Mouse (Mus musculus): ENCODE results near the gene Traf3ip1. TPM values are rescaled to one million over a fixed set of nuclear protein-coding genes. Genes with fewer than 3 reads are reported as not detected.

Gene Traf3ip1
- polyA plus RNA-seq, 1 experiment, result 20.1 TPM

DNA sequence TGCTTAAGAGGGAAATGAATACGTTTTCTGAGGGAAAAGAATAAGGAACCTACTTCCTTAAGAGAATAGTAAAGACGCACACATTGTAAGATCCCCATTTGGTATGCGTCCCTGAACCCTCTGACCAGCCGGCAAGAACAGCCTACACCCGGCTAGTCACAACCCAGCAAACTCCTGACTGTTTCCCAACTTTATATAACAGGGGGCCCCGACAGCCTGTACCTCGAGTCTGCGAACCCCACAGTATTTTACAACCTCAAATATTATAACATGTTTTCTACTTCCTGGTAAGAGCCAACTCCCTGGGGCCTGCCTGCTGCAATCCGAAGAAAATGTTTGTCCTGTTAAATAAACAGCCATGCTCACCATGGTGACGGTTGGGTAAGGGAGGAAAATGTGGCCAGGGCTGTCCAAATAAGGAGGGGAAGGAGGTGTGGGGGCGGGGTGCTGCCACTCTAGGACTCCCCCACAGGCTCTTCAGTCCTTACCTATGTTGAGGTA, 38.1 kb upstream of the Traf3ip1 start:
- TF ChIP-seq CTCF (IDR thresholded peaks at IDR 0.05; ENCODE audit: borderline replicate concordance, extremely low read depth, insufficient read depth, insufficient read length) (no peak), POLR2A (IDR thresholded peaks at IDR 0.05; ENCODE audit: borderline replicate concordance, extremely low read depth, insufficient read depth, insufficient read length, poor library complexity, severe bottlenecking) (no peak)
- DNase-seq (ENCODE audit: low read depth), result peak; percentile 73

DNA sequence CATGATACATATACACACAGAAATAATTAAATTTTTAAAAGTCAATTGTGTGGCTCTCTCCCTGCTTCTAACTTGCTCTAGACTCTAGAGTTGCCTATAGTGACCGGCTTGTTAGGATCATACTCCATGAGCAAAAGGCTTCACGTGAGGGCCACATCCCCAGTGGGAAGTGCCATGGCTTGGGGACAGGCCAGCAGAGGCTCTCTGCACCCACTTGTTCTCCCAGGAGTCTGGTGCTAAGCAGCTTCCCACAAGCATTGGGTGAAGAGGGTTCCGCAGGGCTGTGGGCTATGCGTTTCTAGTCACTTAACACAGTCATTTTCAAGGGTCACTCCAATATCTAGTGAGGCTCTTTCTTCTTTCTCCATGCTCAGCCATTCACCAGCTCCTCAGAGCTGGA, 37.3 kb upstream of the Traf3ip1 start:
- DNase-seq (ENCODE audit: low read depth), result no peak
- TF ChIP-seq POLR2A (IDR thresholded peaks at IDR 0.05; ENCODE audit: borderline replicate concordance, extremely low read depth, insufficient read depth, insufficient read length, poor library complexity, severe bottlenecking) (no peak), CTCF (IDR thresholded peaks at IDR 0.05; ENCODE audit: borderline replicate concordance, extremely low read depth, insufficient read depth, insufficient read length) (no peak)

DNA sequence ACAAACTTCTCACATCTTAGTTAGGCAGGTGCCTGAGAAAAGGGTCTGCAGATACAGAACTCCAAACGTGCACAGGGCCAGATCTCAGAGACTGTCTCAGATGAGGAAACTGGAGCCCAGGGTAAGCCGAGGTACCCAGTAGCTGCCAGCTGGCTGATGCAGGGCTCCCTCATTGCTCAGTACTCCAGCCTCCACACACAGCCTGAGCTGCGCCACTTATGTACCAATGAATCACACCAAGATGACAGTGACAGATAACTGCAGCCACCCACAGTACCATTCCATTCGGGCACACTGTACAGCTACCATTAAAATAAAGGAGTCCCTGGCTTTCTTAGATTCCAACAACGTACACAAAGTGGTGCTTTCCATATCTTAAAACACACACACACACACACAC, 36.7 kb upstream of the Traf3ip1 start:
- no peak for DNase-seq (ENCODE audit: low read depth)
- TF ChIP-seq POLR2A (IDR thresholded peaks at IDR 0.05; ENCODE audit: borderline replicate concordance, extremely low read depth, insufficient read depth, insufficient read length, poor library complexity, severe bottlenecking), result no peak
- no peak for TF ChIP-seq CTCF (IDR thresholded peaks at IDR 0.05; ENCODE audit: borderline replicate concordance, extremely low read depth, insufficient read depth, insufficient read length)

DNA sequence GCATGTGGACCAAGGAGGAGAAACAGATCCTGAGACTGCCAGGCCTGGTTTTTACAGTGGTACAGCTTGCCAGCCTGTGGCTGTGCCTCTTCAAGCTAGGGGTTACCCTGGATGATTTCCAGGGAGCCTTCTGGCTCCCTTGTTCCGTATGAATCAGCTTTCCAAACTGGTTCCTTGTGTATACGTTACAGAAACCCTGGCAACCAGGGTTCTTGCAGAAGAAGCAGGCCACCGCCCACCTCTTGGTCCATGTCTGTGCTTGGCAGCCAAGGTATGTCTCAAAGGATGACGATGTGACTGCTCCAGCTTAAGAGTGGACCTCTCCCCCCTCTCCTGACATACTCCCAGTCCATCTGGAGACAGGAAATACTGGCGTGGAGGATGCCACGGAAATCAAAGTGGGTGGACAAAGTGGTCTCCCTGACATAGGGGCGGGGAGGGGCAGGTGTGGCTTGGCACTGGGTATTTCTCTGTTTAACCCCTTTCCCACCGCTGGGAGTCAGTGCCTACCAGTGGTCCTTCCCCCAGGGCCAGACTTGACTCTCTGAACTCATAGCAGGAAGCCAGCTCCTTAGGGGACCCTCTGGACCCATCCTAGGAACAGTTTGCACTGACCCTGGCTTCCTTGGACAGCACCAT, 36.1 kb upstream of the Traf3ip1 start:
- TF ChIP-seq POLR2A (IDR thresholded peaks at IDR 0.05; ENCODE audit: borderline replicate concordance, extremely low read depth, insufficient read depth, insufficient read length, poor library complexity, severe bottlenecking), result no peak
- TF ChIP-seq CTCF (IDR thresholded peaks at IDR 0.05; ENCODE audit: borderline replicate concordance, extremely low read depth, insufficient read depth, insufficient read length), result no peak
- DNase-seq (ENCODE audit: low read depth), result peak; percentile 91

DNA sequence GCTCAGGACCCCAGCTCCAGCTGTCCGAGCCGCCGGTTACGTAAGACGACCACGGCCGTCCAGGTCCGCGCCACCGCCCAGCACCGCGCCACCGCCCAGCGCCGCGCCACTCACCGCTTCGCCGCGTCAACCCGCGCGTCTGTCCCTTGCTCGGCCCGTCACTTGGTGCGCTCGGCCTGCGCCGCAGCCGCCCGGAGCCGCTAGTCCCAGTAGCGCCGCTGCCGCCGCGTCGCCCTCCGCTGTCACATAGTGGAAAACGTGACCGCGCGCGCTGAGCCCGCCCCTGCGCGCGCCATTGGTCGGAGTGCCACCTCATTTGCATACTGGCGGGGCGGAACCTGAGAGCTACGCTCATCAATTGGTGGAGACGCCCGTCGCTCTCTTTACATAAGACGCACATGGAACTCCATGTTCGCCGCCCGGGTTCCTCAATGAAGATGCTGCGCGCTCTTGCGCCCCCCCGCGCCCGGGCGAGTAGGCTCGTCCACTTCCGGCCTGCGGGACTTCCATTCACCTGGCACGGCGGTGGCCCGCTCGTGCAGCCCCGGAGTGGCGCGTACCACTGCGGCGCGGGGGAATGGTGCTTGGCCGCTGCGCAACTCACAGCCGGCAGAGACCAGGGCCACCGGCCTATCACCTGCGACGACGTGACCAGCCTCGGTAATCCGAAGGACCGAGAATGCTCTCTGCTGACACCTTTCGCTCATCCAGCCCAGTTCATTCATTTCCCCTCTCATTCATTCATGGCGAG, 35.2 kb upstream of the Traf3ip1 start, which contains the start of gene Per2:
Gene Per2 (minus strand): TSS at position 266 of the 751 bp plus-strand sequence.
- DNase-seq (ENCODE audit: low read depth), result peak; percentile 100
- 0 out of 2 replicates have a peak, but pooled peaks have one; percentile 45 for TF ChIP-seq POLR2A (IDR thresholded peaks at IDR 0.05; ENCODE audit: borderline replicate concordance, extremely low read depth, insufficient read depth, insufficient read length, poor library complexity, severe bottlenecking)
- peak; percentile 31; the same call in 1 of the 2 replicates for TF ChIP-seq CTCF (IDR thresholded peaks at IDR 0.05; ENCODE audit: borderline replicate concordance, extremely low read depth, insufficient read depth, insufficient read length)

DNA sequence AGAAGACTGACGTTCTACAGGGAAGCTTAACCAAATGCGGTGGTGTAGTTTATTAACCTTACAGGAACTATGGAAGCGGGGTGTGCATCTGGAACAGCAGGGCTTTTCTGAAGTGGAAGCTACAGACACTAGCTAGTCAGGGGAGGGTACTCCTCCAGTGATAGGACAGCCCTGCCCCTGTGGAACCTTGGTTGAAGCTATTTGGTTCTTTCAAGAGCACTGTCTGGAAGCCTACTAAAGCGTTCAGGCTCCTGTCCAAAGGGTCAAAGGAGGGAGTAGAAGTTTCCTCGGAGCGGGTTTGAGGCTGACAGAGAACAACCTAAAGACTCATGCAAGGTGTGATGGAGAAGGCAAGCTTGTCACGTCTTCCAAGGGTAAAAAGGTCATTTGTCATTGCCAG, 34.4 kb upstream of the Traf3ip1 start:
- TF ChIP-seq POLR2A (IDR thresholded peaks at IDR 0.05; ENCODE audit: borderline replicate concordance, extremely low read depth, insufficient read depth, insufficient read length, poor library complexity, severe bottlenecking) (no peak), CTCF (IDR thresholded peaks at IDR 0.05; ENCODE audit: borderline replicate concordance, extremely low read depth, insufficient read depth, insufficient read length) (no peak)

DNA sequence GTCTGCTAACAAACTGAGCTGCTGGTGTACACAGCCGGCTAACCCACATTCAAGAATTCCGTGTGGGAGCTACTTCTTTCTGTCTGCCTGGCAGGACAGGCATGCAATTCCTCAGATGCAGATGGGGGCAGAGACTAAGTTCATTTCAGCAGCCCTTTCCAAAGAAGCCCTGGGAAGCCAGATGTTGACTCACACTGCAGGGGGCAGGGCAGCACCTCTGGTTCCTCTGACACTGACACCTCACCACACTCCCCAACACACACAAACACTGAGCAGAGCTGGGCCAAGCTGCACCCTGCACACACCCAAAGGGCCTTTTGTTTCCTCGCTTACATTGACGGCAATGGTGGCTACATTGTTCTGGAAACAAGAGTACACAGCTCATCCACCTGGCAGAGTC, 33.9 kb upstream of the Traf3ip1 start:
- no peak for TF ChIP-seq POLR2A (IDR thresholded peaks at IDR 0.05; ENCODE audit: borderline replicate concordance, extremely low read depth, insufficient read depth, insufficient read length, poor library complexity, severe bottlenecking)
- no peak for TF ChIP-seq CTCF (IDR thresholded peaks at IDR 0.05; ENCODE audit: borderline replicate concordance, extremely low read depth, insufficient read depth, insufficient read length)

More for the DNA sequence above, 34.4 kb upstream of the Traf3ip1 start:
- no peak for DNase-seq (ENCODE audit: low read depth)

DNA sequence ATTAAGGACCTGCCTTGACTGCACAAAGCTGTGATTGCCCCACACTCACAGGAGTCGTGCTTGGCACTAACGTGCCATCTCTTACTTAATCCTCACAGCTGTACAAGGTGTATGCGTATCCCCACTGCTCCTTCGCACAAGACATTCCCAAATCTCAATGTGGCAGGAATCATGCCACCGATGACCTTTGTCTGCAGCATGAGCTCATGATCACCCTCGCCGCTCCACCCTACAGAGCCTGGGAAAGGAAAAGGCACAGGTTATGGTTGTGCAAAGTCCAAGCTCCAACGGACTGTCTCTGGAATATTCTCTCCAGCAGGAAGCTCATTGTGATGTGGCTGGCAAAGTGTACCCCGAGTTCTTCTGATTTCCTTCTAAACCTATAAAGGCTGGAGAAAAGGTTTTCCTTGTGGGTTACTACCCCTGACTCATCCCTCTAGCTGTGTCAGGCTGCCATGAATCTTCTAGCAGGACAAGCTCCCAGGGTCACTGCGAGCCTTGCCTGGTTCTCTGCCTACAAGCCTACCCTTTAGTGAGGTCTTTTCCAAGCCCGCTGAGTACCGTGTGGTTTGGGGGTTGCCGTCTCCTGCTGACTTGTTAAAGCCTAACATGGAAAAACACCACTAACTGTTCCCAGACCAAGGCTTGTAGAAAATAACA, 31.0 kb upstream of the Traf3ip1 start:
- no peak for DNase-seq (ENCODE audit: low read depth)
- TF ChIP-seq POLR2A (IDR thresholded peaks at IDR 0.05; ENCODE audit: borderline replicate concordance, extremely low read depth, insufficient read depth, insufficient read length, poor library complexity, severe bottlenecking) (no peak), CTCF (IDR thresholded peaks at IDR 0.05; ENCODE audit: borderline replicate concordance, extremely low read depth, insufficient read depth, insufficient read length) (no peak)

More for the DNA sequence above, 33.9 kb upstream of the Traf3ip1 start:
- DNase-seq (ENCODE audit: low read depth), result no peak

DNA sequence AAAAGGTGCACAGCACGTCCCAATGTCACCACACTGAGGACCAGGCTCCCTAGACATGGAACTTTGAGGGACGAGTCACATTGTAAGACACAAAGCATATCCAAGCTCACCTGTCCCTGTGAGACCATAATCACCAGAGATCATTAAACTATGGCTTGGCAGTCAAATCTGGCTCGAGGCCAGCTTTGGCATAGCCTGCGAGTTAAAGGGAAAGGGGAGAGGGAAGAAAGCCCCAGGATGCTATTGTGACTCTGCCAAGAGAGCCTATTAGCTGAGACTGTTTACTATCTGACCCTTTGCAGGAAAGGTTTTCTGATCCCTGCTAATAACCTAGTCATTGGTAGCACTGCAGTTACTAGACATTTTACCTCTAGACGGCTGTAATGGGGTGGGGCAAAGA, 30.0 kb upstream of the Traf3ip1 start:
- no peak for TF ChIP-seq POLR2A (IDR thresholded peaks at IDR 0.05; ENCODE audit: borderline replicate concordance, extremely low read depth, insufficient read depth, insufficient read length, poor library complexity, severe bottlenecking)
- TF ChIP-seq CTCF (IDR thresholded peaks at IDR 0.05; ENCODE audit: borderline replicate concordance, extremely low read depth, insufficient read depth, insufficient read length), result no peak
- peak; percentile 71 for DNase-seq (ENCODE audit: low read depth)

DNA sequence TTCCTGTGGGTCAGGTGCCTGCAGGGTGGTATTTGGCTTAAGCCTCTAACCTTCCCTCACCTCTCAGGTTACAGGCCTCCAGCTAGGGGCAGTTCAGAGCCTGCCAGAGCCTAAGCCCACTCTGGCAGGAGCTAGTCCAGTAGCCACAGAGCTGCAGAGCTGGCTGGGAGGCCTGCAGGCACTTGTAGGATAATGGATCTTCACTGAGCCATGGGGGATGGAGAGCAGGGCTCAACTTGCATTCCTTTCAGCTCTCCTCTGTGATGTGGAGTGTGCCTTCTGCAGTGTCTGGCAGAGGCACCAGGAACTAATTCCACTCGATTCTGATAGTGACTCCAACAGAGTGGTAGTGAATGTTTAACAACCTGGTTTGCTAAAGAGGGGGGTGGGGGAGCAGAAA, 29.2 kb upstream of the Traf3ip1 start:
- DNase-seq (ENCODE audit: low read depth), result no peak
- TF ChIP-seq POLR2A (IDR thresholded peaks at IDR 0.05; ENCODE audit: borderline replicate concordance, extremely low read depth, insufficient read depth, insufficient read length, poor library complexity, severe bottlenecking), result no peak
- TF ChIP-seq CTCF (IDR thresholded peaks at IDR 0.05; ENCODE audit: borderline replicate concordance, extremely low read depth, insufficient read depth, insufficient read length), result no peak

DNA sequence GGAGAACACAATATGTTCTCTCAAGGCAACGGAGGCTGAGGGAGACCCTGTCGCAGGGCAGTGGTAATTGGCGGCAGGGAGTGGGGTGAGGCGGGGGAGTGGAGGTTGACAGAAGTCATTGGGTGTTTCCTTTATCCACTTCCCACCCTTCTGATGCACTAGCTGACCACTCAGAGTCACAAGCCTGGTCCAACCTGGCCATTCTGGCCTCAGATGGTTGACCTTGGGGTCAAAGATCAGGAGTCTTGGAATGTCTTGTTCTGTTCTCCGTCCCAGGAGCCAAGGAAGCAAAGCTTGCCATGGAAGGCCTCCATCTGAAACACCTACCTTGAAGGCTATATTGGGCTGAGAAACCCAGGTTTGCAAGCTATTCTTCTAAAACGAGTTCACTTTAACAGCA, 28.3 kb upstream of the Traf3ip1 start:
- no peak for DNase-seq (ENCODE audit: low read depth)
- TF ChIP-seq POLR2A (IDR thresholded peaks at IDR 0.05; ENCODE audit: borderline replicate concordance, extremely low read depth, insufficient read depth, insufficient read length, poor library complexity, severe bottlenecking) (no peak), CTCF (IDR thresholded peaks at IDR 0.05; ENCODE audit: borderline replicate concordance, extremely low read depth, insufficient read depth, insufficient read length) (no peak)

All from brain, embryonic 14.5 days (tissue).